13 mouse cellular contexts compared by ENCODE assay signal in the genomic region with DNA sequence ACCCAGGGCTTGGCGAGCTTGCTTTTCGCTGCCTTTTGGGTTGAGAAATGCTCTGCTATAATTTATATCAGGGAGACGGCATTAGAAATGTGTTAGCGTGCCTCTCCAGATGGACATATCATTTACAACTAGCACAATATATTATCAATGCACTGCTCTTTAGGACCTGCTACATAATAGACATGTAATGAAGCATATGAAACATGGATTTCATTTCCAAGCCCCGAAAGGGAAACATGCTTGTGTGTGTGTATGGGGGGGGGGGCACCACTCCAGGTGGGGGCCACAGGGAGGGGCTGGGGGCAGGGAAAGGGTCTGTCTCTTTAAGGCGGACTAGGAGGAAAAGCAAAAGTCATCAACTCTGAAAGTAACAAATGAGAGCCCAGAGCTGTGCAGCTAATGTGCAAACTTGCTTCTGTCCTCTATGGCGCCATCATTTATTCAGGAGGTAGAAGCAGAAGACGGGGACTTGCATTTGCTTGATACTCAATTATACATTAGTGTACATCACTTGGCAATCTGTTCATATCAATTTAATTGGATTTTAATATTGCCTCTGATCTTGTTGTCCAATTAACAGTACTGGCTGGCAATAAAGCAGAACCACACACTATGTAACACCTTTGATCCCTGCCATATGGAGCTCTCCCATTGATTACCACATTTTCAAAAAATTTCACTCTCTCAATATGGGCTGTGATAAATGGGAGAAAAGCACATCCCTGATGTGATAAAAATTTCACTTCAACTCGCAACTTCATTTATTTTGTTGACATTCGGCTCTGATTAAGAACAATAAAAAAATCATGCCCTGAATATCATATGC.
DNase-seq lines count a peak whose midpoint lies in the region; ATAC-seq lines count a peak whose summit lies in the region.
"Had no signal": no experiment of that assay in that cellular context is flagged by ENCODE, and none has a peak within 500 bp of the region (broad histone marks: within the 10 kb centered on the region; RNA-seq: fewer than 3 reads in every experiment).

No protein-coding gene starts in this region.

- no peak overlapping the region for H3K4me3 ChIP-seq in neural tube, embryonic 11.5 days (ENCODE audit: low read depth, low read length)
- no peak overlapping the region for H3K4me3 ChIP-seq in hindbrain, embryonic 12.5 days
- no peak overlapping the region for H3K4me3 ChIP-seq in midbrain, embryonic 12.5 days
- H3K4me3 ChIP-seq: heart, embryonic 13.5 days; liver, embryonic 12.5 days had no signal

- H3K27ac ChIP-seq in neural tube, embryonic 11.5 days (ENCODE audit: low read depth, low read length): no peak overlapping the region; the same call in 1 of the 2 replicates
- peak overlapping the region; percentile 81 for H3K27ac ChIP-seq in hindbrain, embryonic 12.5 days
- peak overlapping the region; percentile 66 for H3K27ac ChIP-seq in midbrain, embryonic 12.5 days (replicated peaks)
- H3K27ac ChIP-seq: heart, embryonic 13.5 days; liver, embryonic 12.5 days had no signal

- H3K4me1 ChIP-seq in neural tube, embryonic 11.5 days (ENCODE audit: control insufficient read depth, insufficient read depth, low read length): peaks cover 7% of the 10 kb centered on the region
- H3K4me1 ChIP-seq in hindbrain, embryonic 12.5 days: peaks cover 33% of the 10 kb centered on the region
- H3K4me1 ChIP-seq in midbrain, embryonic 12.5 days: peaks cover 39% of the 10 kb centered on the region
- H3K4me1 ChIP-seq: liver, embryonic 12.5 days had no signal

- no peaks in the 10 kb centered on the region for H3K27me3 ChIP-seq in neural tube, embryonic 11.5 days (ENCODE audit: control insufficient read depth, insufficient read depth, low read length)
- peaks cover 8% of the 10 kb centered on the region; the same call in 1 of the 2 replicates for H3K27me3 ChIP-seq in hindbrain, embryonic 12.5 days
- peaks cover 3% of the 10 kb centered on the region for H3K27me3 ChIP-seq in midbrain, embryonic 12.5 days
- H3K27me3 ChIP-seq: heart, embryonic 13.5 days; liver, embryonic 12.5 days had no signal

- H3K36me3 ChIP-seq in neural tube, embryonic 11.5 days (ENCODE audit: control insufficient read depth, insufficient read depth, low read length): no peaks in the 10 kb centered on the region
- H3K36me3 ChIP-seq in hindbrain, embryonic 12.5 days: no peaks in the 10 kb centered on the region
- no peaks in the 10 kb centered on the region for H3K36me3 ChIP-seq in midbrain, embryonic 12.5 days
- H3K36me3 ChIP-seq: heart, embryonic 13.5 days; liver, embryonic 12.5 days had no signal

- H3K9ac ChIP-seq in neural tube, embryonic 11.5 days (ENCODE audit: low read length): peak overlapping the region; percentile 37
- no peak overlapping the region for H3K9ac ChIP-seq in hindbrain, embryonic 12.5 days
- no peak overlapping the region for H3K9ac ChIP-seq in midbrain, embryonic 12.5 days (replicated peaks)
- H3K9ac ChIP-seq: liver, embryonic 12.5 days had no signal

- DNase-seq in neural tube, embryonic 11.5 days (ENCODE audit: low spot score): no peak
- no peak for DNase-seq in neural tube, embryonic 10.5 days (ENCODE audit: extremely low spot score, low spot score)
- no peak for DNase-seq in ovary, postnatal 10 days (ENCODE audit: low spot score)
- DNase-seq in c-Kit-positive CD71-positive TER-119-positive erythroid progenitor cells, embryonic 14.5 days (ENCODE audit: low spot score): no peak
- no peak for DNase-seq in adrenal gland, adult (ENCODE audit: inconsistent age in 2 of 2, low spot score in 1 of 2)
- DNase-seq: thymus, postnatal 4 days had no signal

- H3K9me3 ChIP-seq in neural tube, embryonic 11.5 days (ENCODE audit: control insufficient read depth, low read length): no peaks in the 10 kb centered on the region
- no peaks in the 10 kb centered on the region for H3K9me3 ChIP-seq in hindbrain, embryonic 12.5 days (replicated peaks)
- H3K9me3 ChIP-seq in midbrain, embryonic 12.5 days: no peaks in the 10 kb centered on the region
- H3K9me3 ChIP-seq: heart, embryonic 13.5 days; liver, embryonic 12.5 days had no signal

- peak overlapping the region; percentile 24; the same call in 1 of the 2 replicates for H3K4me2 ChIP-seq in neural tube, embryonic 11.5 days (ENCODE audit: low read depth)
- peak overlapping the region; percentile 30 for H3K4me2 ChIP-seq in hindbrain, embryonic 12.5 days (replicated peaks)
- H3K4me2 ChIP-seq in midbrain, embryonic 12.5 days (replicated peaks): peak overlapping the region; percentile 19; the same call in 1 of the 2 replicates
- H3K4me2 ChIP-seq: heart, embryonic 13.5 days; liver, embryonic 12.5 days had no signal

- peak; percentile 32 for ATAC-seq in neural tube, embryonic 11.5 days (ENCODE audit: insufficient read depth, low FRiP score, low TSS enrichment)
- ATAC-seq in hindbrain, embryonic 12.5 days (ENCODE audit: low FRiP score): peak; percentile 58
- ATAC-seq in midbrain, embryonic 12.5 days (ENCODE audit: low FRiP score, low read depth): peak; percentile 4
- no peak for ATAC-seq in megakaryocyte progenitor cell, adult 5-6 weeks (replicated peaks; ENCODE audit: poor library complexity)
- ATAC-seq: CD4-positive, CD25-positive, alpha-beta regulatory T cell, adult 4 months; liver, embryonic 12.5 days; Patski had no signal

- 48% methylated on average over 10 of the region's 10 CpGs for WGBS in neural tube, embryonic 11.5 days
- 47% methylated on average over 10 of the region's 10 CpGs for WGBS in hindbrain, embryonic 12.5 days
- WGBS in midbrain, embryonic 12.5 days: 49% methylated on average over 10 of the region's 10 CpGs
